Mouse (Mus musculus): ENCODE data around the gene Eprs.

- TF ChIP-seq POLR2A (IDR thresholded peaks at IDR 0.05; ENCODE audit: borderline replicate concordance, extremely low read depth, low read depth, low read length) (no peak), CTCF (IDR thresholded peaks at IDR 0.05; ENCODE audit: insufficient read depth, low read length) (no peak)
Measured at GRCm38 (mm10) chr1:185369979-185370378, 7.1 kb downstream of the Eprs start.

All from lung, adult 2 months (tissue).